Mouse (Mus musculus) stomach, postnatal 0 days (tissue): ENCODE measurements around the gene Neurod1. TPM values are rescaled to one million over a fixed set of nuclear protein-coding genes. Genes with fewer than 3 reads are reported as not detected.

Experiments
- ATAC-seq: fragments of 200-750 bp; cut with Nextera tagmentation; 2 replicates; pipeline ENCODE4 v1.8.0; 2017; ENCODE audit not compliant: low FRiP score, low TSS enrichment
- DNase-seq: peaks from one replicate; pipeline ENCODE4 v3.0.0-alpha.2; 2016; ENCODE audit warnings: low spot score
- H3K27ac ChIP-seq: fragments of 300-500 bp; sonication (generic); replicated peaks from 2 replicates; pipeline ENCODE4 v1.5.1; 2014; ENCODE audit warnings: mild to moderate bottlenecking, control low read depth
- H3K27me3 ChIP-seq: fragments of 300-500 bp; sonication (generic); 2 replicates; pipeline ENCODE4 v1.6.1; 2014; ENCODE audit warnings: low read length; ENCODE audit not compliant: control insufficient read depth, insufficient read depth
- H3K36me3 ChIP-seq: fragments of 300-500 bp; sonication (generic); 2 replicates; pipeline ENCODE4 v1.6.1; 2014; ENCODE audit warnings: low read length, mixed read lengths; ENCODE audit not compliant: control insufficient read depth, insufficient read depth
- H3K4me1 ChIP-seq: fragments of 300-500 bp; sonication (generic); replicated peaks from 2 replicates; pipeline ENCODE4 v1.6.1; 2014; ENCODE audit warnings: antibody characterized with exemption; ENCODE audit not compliant: control insufficient read depth, insufficient read depth
- H3K4me2 ChIP-seq: fragments of 300-500 bp; sonication (generic); replicated peaks from 2 replicates; pipeline ENCODE4 v1.6.1; 2014; ENCODE audit warnings: low read depth, mild to moderate bottlenecking, control low read depth, moderate library complexity
- H3K4me3 ChIP-seq: fragments of 300-500 bp; sonication (generic); 2 replicates; pipeline ENCODE4 v1.5.1; 2014; ENCODE audit warnings: low read depth, low read length, control low read depth
- H3K9ac ChIP-seq: fragments of 300-500 bp; sonication (generic); 2 replicates; pipeline ENCODE4 v1.6.1; 2014; ENCODE audit warnings: mild to moderate bottlenecking, low read length, control low read depth, mixed read lengths
- H3K9me3 ChIP-seq: fragments of 300-500 bp; sonication (generic); 2 replicates; pipeline ENCODE4 v1.6.1; 2016; ENCODE audit warnings: low read length; ENCODE audit not compliant: control insufficient read depth
- CTCF ChIP-seq: IDR thresholded peaks from 2 replicates; pipeline ENCODE4 v1.5.1; 2016; ENCODE audit warnings: antibody characterized with exemption, low read depth, mild to moderate bottlenecking, moderate library complexity
- EP300 ChIP-seq: optimal IDR thresholded peaks from 2 replicates; pipeline ENCODE3; 2016; ENCODE audit warnings: antibody characterized with exemption
- WGBS: fragments of 180-500 bp; shearing (Covaris S2); extraction: QIAGEN DNeasy Blood & Tissue Kit; methylation state at CpG from one replicate; pipeline ENCODE4 v1.1.7; 2014; 5-methylcytosine and 5-hydroxymethylcytosine counted together
- polyA plus RNA-seq: library from polyadenylated mRNA; unstranded; fragments of >200 nt; fragmentation: Nextera tagmentation; extraction: Ambion mirVana; gene quantifications from 2 replicates; pipeline ENCODE4 v1.2.1, GENCODE M21; 2015

Gene Neurod1
- polyA plus RNA-seq, 1 experiment from 2014 or later, result 0.61 TPM

GRCm38 (mm10) chr2:79461861-79462260 is 5.3 kb upstream of the Neurod1 start:
- no peak overlapping the region for H3K4me3 ChIP-seq
- peaks cover 23% of the 10 kb centered on the region for H3K27me3 ChIP-seq
- TF ChIP-seq CTCF, result no peak
- no peaks in the 10 kb centered on the region for H3K36me3 ChIP-seq
- WGBS, result 88% methylated on average over 2 of the region's 2 CpGs
- no peak overlapping the region for H3K4me2 ChIP-seq
- DNase-seq (no peak), ATAC-seq (no peak)
- no peaks in the 10 kb centered on the region for H3K9me3 ChIP-seq
- H3K27ac ChIP-seq, result no peak overlapping the region
- H3K4me1 ChIP-seq, result no peaks in the 10 kb centered on the region
- no peak overlapping the region for H3K9ac ChIP-seq

DNA sequence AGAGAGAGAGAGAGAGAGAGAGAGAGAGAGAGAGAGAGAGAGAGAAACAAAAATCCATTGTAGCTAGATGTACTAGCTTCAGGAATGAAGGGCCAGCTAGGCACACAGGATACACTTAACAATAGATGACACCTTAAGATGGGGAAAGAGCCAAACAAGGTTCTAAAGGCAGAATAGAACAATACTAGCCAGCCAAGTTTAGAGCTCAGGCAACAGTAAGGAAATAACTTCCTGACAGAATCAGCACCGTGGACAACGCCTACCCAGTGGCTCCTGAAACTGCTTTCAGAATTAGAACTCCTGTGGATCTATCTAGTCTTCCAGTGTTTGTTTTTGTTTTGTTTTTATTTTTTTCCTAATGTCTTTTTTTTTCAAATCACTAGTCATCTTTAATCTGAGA is 4.0 kb upstream of the Neurod1 start:
- Histone ChIP-seq H3K27me3 (peaks cover 29% of the 10 kb centered on the region), H3K9ac (no peak overlapping the region), H3K4me2 (no peak overlapping the region), H3K9me3 (no peaks in the 10 kb centered on the region), H3K4me1 (no peaks in the 10 kb centered on the region), H3K36me3 (no peaks in the 10 kb centered on the region), H3K4me3 (no peak overlapping the region), H3K27ac (no peak overlapping the region)
- WGBS, result 5% methylated on average over 2 of the region's 2 CpGs
- TF ChIP-seq EP300, result no peak
- TF ChIP-seq CTCF, result no peak
- DNase-seq, result peak; percentile 27
- ATAC-seq, result no peak

DNA sequence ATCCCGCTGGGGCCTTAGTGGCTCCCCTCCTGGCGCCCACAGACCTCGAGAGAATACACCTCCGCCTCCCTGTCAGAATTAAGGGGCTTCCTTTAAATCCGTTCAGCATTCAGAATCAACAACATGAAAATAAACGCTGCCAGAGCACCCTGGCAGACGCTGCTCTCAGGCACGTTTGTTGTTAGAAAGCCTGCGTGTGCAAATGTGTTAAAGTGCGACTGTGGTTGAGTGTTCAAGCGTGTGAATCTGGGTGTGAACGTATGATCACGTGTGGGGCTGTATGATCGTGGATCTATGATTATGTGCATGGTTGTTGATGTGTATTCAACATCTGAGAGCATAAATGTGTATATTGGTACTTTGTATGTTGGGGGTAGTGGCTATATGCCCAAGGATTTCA is 3.6 kb upstream of the Neurod1 start:
- ATAC-seq (no peak), DNase-seq (no peak)
- H3K4me1 ChIP-seq, result no peaks in the 10 kb centered on the region
- no peak overlapping the region for H3K9ac ChIP-seq
- no peak overlapping the region for H3K4me2 ChIP-seq
- no peaks in the 10 kb centered on the region for H3K36me3 ChIP-seq
- no peak overlapping the region for H3K4me3 ChIP-seq
- 10% methylated on average over 14 of the region's 14 CpGs for WGBS
- H3K27me3 ChIP-seq, result peaks cover 31% of the 10 kb centered on the region
- TF ChIP-seq CTCF (no peak), EP300 (no peak)
- no peaks in the 10 kb centered on the region for H3K9me3 ChIP-seq
- no peak overlapping the region for H3K27ac ChIP-seq

DNA sequence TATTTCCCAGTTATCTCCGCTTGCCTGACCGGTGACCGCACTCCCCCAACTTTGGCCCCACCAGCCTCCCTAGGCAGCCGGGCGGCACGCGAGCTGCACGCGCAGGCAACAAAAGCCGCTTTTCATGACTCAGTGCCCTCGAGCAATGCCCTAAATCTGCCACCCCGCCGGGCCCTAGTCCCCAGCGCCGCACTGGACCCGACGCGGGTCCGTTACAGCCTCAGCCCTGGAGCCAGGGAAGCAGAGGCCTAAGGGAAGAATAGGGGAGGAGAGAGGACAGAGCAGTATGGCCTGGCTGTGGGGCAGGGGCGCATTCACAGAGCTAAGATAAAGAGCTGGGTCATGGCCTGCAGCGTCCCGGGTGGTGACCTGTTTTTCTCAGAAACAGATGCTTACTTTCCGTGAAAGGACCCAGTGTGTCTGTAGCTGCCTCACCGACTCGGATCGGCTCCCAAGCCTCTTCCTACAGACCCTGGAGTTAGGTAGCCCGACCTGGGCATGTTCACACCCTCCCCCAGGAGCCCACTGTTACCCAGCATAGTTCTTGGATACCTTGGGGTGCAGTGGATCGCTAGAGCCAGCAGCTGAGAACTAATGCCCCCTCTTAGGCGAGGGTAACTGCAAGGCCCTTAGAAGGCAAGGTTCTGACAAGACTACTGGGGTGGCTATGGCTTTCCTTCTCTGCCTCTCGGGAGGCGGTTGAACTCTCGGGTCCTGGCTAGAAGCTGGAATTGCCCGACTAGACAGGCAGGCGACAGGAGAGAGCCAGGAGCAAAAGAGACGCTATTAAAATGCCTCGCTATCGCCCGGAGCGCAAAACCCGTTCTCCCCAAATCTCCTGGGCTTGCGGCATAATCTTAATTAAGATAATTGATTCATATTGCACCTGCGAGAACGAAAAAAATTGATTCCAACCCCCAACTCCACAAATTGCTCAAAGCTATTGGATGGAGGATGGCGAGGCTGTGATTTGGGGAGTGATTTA is 2.8 kb upstream of the Neurod1 start:
- TF ChIP-seq CTCF (no peak), EP300 (no peak)
- Histone ChIP-seq H3K27me3 (peaks cover 37% of the 10 kb centered on the region), H3K4me2 (no peak overlapping the region), H3K9ac (no peak overlapping the region), H3K27ac (no peak overlapping the region), H3K36me3 (no peaks in the 10 kb centered on the region), H3K9me3 (no peaks in the 10 kb centered on the region), H3K4me3 (no peak overlapping the region), H3K4me1 (no peaks in the 10 kb centered on the region)
- 4% methylated on average over 44 of the region's 44 CpGs for WGBS
- no peak for ATAC-seq
- DNase-seq, result no peak

- no peak for ATAC-seq
- DNase-seq, result no peak
- Histone ChIP-seq H3K27me3 (peaks cover 37% of the 10 kb centered on the region), H3K4me1 (no peaks in the 10 kb centered on the region), H3K9me3 (no peaks in the 10 kb centered on the region), H3K27ac (no peak overlapping the region), H3K9ac (no peak overlapping the region), H3K4me3 (no peak overlapping the region), H3K4me2 (no peak overlapping the region), H3K36me3 (no peaks in the 10 kb centered on the region)
- WGBS, result 20% methylated on average over 3 of the region's 3 CpGs
- TF ChIP-seq EP300 (no peak), CTCF (no peak)
Observed at GRCm38 (mm10) chr2:79457932-79458331, 1.4 kb upstream of the Neurod1 start.

DNA sequence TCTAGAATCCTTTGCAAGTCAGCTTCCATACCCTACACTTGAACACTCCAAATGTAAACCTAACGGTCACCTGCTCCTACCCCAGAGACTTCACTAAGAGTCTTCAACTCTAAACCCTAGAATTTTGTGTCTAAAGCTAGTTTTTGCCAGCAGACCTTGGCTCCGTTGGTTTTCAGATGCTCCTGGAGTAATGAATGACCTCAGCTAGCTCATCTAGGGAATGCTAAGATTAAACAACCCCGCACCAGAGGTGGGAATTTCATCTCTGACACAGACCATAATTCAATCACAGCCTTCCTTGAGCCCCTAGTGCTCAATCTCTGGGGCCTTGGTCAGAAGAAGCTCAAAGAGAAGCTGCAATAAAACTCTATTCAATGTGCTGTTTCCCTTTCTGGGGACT is 883 bp upstream of the Neurod1 start:
- no peak overlapping the region for H3K4me3 ChIP-seq
- H3K9me3 ChIP-seq, result no peaks in the 10 kb centered on the region
- no peak overlapping the region for H3K4me2 ChIP-seq
- peaks cover 37% of the 10 kb centered on the region for H3K27me3 ChIP-seq
- no peak overlapping the region for H3K9ac ChIP-seq
- DNase-seq (no peak), ATAC-seq (no peak)
- no peak overlapping the region for H3K27ac ChIP-seq
- 55% methylated on average over 3 of the region's 3 CpGs for WGBS
- no peaks in the 10 kb centered on the region for H3K36me3 ChIP-seq
- H3K4me1 ChIP-seq, result no peaks in the 10 kb centered on the region
- TF ChIP-seq EP300 (no peak), CTCF (no peak)
